Mouse (Mus musculus) lung, postnatal 14 days (tissue): Measurements from ENCODE around the gene Bach2.

Source experiments
- DNase-seq: peaks from one replicate; pipeline ENCODE4 v3.0.0; 2021

The Bach2 gene

GRCm38 (mm10) chr4:32251946-32252672 is 13.5 kb downstream of the Bach2 start:
- DNase-seq, result no peak

- no peak for DNase-seq
Measured at GRCm38 (mm10) chr4:32257686-32258085, 19.1 kb downstream of the Bach2 start.

GRCm38 (mm10) chr4:32258093-32258492 is 19.5 kb downstream of the Bach2 start:
- DNase-seq, result no peak

GRCm38 (mm10) chr4:32258596-32258995 is 20.0 kb downstream of the Bach2 start:
- DNase-seq, result no peak

GRCm38 (mm10) chr4:32260909-32261308 is 22.3 kb downstream of the Bach2 start:
- DNase-seq, result no peak

- DNase-seq, result no peak
Measured at GRCm38 (mm10) chr4:32262825-32263684, 24.5 kb downstream of the Bach2 start.

- no peak for DNase-seq
Measured at GRCm38 (mm10) chr4:32263685-32264038, 25.1 kb downstream of the Bach2 start.

- peak; percentile 41 for DNase-seq
Measured at GRCm38 (mm10) chr4:32264892-32265291, 26.3 kb downstream of the Bach2 start.

- DNase-seq, result no peak
Measured at GRCm38 (mm10) chr4:32266731-32267130, 28.1 kb downstream of the Bach2 start.

- DNase-seq, result no peak
Measured at GRCm38 (mm10) chr4:32268042-32268441, 29.4 kb downstream of the Bach2 start.

GRCm38 (mm10) chr4:32272398-32272797 is 33.8 kb downstream of the Bach2 start:
- DNase-seq, result no peak

GRCm38 (mm10) chr4:32274776-32275294 is 36.2 kb downstream of the Bach2 start:
- no peak for DNase-seq

- DNase-seq, result no peak
Measured at GRCm38 (mm10) chr4:32279842-32280241, 41.2 kb downstream of the Bach2 start.

GRCm38 (mm10) chr4:32280401-32280800 is 41.8 kb downstream of the Bach2 start:
- DNase-seq, result no peak

- no peak for DNase-seq
Measured at GRCm38 (mm10) chr4:32281306-32281705, 42.7 kb downstream of the Bach2 start.

- no peak for DNase-seq
Measured at GRCm38 (mm10) chr4:32286405-32286804, 47.8 kb downstream of the Bach2 start.

- DNase-seq, result peak; percentile 58
Measured at GRCm38 (mm10) chr4:32288036-32288860, 49.6 kb downstream of the Bach2 start.

- DNase-seq, result no peak
Measured at GRCm38 (mm10) chr4:32289845-32290244, 51.2 kb downstream of the Bach2 start.

- DNase-seq, result no peak
Measured at GRCm38 (mm10) chr4:32291406-32291805, 52.8 kb downstream of the Bach2 start.

- no peak for DNase-seq
Measured at GRCm38 (mm10) chr4:32293686-32294265, 55.2 kb downstream of the Bach2 start.

- DNase-seq, result no peak
Measured at GRCm38 (mm10) chr4:32297071-32297671, 58.6 kb downstream of the Bach2 start.

- DNase-seq, result no peak
Measured at GRCm38 (mm10) chr4:32299221-32299620, 60.6 kb downstream of the Bach2 start.
